Mouse (Mus musculus) liver, adult 2 months (tissue): ENCODE results near the gene Pbx2.

Experiments used
- CTCF ChIP-seq: fragments of 200-500 bp; IDR thresholded peaks from 2 replicates; pipeline ENCODE4 v1.5.1; 2011; ENCODE audit warnings: low read depth, low read length, control low read depth
- POLR2A ChIP-seq: fragments of 200-500 bp; IDR thresholded peaks from 2 replicates; pipeline ENCODE4 v1.6.1; 2011; ENCODE audit warnings: low read length, control low read depth; ENCODE audit not compliant: insufficient read depth; ENCODE audit errors: extremely low read depth

- TF ChIP-seq CTCF, result no peak
- no peak for TF ChIP-seq POLR2A
Measured at GRCm38 (mm10) chr17:34583819-34584218, 7.2 kb upstream of the Pbx2 start.
